Comparison of ENCODE assay signal across 10 mouse cellular contexts in the genomic region with DNA sequence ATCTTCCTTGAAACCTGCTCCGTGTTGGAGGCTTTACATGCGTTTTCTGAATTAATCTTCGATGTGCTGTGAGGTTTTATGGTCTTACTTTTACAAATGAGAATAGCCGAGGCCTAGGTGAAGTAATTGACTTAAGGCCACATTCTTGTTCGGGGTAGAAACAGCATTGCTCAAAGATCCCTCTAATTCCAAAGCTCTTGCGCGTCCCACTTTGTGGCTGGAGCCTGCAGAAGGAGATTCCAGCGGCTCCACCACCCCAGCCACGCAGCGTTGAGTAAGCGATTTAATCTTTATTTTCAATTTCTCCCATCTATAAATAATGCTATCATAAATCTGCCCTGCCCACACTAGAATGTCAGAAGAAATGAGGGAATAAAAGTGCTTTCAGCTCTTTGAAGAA. TPM values are rescaled to one million over a fixed set of nuclear protein-coding genes. Genes with fewer than 3 reads are reported as not detected.
A peak's percentile ranks its signal among the peaks of the same experiment; 100 is the strongest.
DNase-seq lines count a peak whose midpoint lies in the region; ATAC-seq lines count a peak whose summit lies in the region.
"Had no signal": no experiment of that assay in that cellular context is flagged by ENCODE, and none has a peak within 500 bp of the region (broad histone marks: within the 10 kb centered on the region; RNA-seq: fewer than 3 reads in every experiment).

No protein-coding gene starts in this region.

- H3K9me3 ChIP-seq in heart, embryonic 16.5 days (replicated peaks; ENCODE audit: control insufficient read depth, low read length): no peaks in the 10 kb centered on the region
- H3K9me3 ChIP-seq in midbrain, embryonic 14.5 days (ENCODE audit: control insufficient read depth, low read length): no peaks in the 10 kb centered on the region
- H3K9me3 ChIP-seq in midbrain, embryonic 10.5 days (replicated peaks): no peaks in the 10 kb centered on the region
- no peaks in the 10 kb centered on the region for H3K9me3 ChIP-seq in embryonic facial prominence, embryonic 14.5 days (ENCODE audit: control insufficient read depth, low read length)
- H3K9me3 ChIP-seq in neural tube, embryonic 13.5 days: no peaks in the 10 kb centered on the region
- no peaks in the 10 kb centered on the region for H3K9me3 ChIP-seq in hindbrain, embryonic 16.5 days (ENCODE audit: control insufficient read depth, low read length)
- H3K9me3 ChIP-seq: hindbrain, embryonic 15.5 days; stomach, embryonic 15.5 days had no signal

- peaks cover 33% of the 10 kb centered on the region for H3K4me1 ChIP-seq in heart, embryonic 16.5 days (ENCODE audit: control insufficient read depth, insufficient read depth, low read length)
- H3K4me1 ChIP-seq in midbrain, embryonic 14.5 days (ENCODE audit: control insufficient read depth, insufficient read depth, low read length): peaks cover 16% of the 10 kb centered on the region
- peaks cover 53% of the 10 kb centered on the region for H3K4me1 ChIP-seq in midbrain, embryonic 10.5 days
- H3K4me1 ChIP-seq in embryonic facial prominence, embryonic 14.5 days (ENCODE audit: control insufficient read depth, insufficient read depth, low read length): peaks cover 19% of the 10 kb centered on the region
- peaks cover 48% of the 10 kb centered on the region for H3K4me1 ChIP-seq in neural tube, embryonic 13.5 days (replicated peaks)
- H3K4me1 ChIP-seq in hindbrain, embryonic 16.5 days (ENCODE audit: control insufficient read depth, insufficient read depth, low read depth, low read length): peaks cover 17% of the 10 kb centered on the region

- no peak for ATAC-seq in heart, embryonic 16.5 days (replicated peaks; ENCODE audit: extremely low read depth, insufficient read depth, low FRiP score)
- no peak for ATAC-seq in midbrain, embryonic 14.5 days (ENCODE audit: low FRiP score, low TSS enrichment)
- no peak for ATAC-seq in embryonic facial prominence, embryonic 14.5 days (ENCODE audit: low read depth)
- no peak for ATAC-seq in neural tube, embryonic 13.5 days (ENCODE audit: low read depth)
- ATAC-seq in hindbrain, embryonic 16.5 days: no peak

- 24% methylated on average over 11 of the region's 11 CpGs for WGBS in heart, embryonic 16.5 days
- 8% methylated on average over 11 of the region's 11 CpGs for WGBS in midbrain, embryonic 14.5 days
- WGBS in midbrain, embryonic 10.5 days: 5% methylated on average over 11 of the region's 11 CpGs
- WGBS in embryonic facial prominence, embryonic 14.5 days: 12% methylated on average over 11 of the region's 11 CpGs
- WGBS in neural tube, embryonic 13.5 days: 9% methylated on average over 11 of the region's 11 CpGs
- 19% methylated on average over 11 of the region's 11 CpGs for WGBS in hindbrain, embryonic 16.5 days

- H3K4me3 ChIP-seq in heart, embryonic 16.5 days (ENCODE audit: low read length): peak overlapping the region; percentile 19; the same call in 1 of the 2 replicates
- no peak overlapping the region for H3K4me3 ChIP-seq in midbrain, embryonic 14.5 days (replicated peaks; ENCODE audit: low read depth, low read length)
- no peak overlapping the region for H3K4me3 ChIP-seq in midbrain, embryonic 10.5 days
- no peak overlapping the region for H3K4me3 ChIP-seq in embryonic facial prominence, embryonic 14.5 days (ENCODE audit: low read depth, low read length)
- no peak overlapping the region for H3K4me3 ChIP-seq in neural tube, embryonic 13.5 days
- H3K4me3 ChIP-seq in hindbrain, embryonic 16.5 days (ENCODE audit: low read length): no peak overlapping the region
- H3K4me3 ChIP-seq: stomach, embryonic 15.5 days had no signal

- H3K27ac ChIP-seq in heart, embryonic 16.5 days (ENCODE audit: low read length): peak overlapping the region; percentile 39
- H3K27ac ChIP-seq in midbrain, embryonic 14.5 days (replicated peaks; ENCODE audit: low read depth, low read length): no peak overlapping the region
- no peak overlapping the region; the same call in 1 of the 2 replicates for H3K27ac ChIP-seq in midbrain, embryonic 10.5 days (replicated peaks)
- no peak overlapping the region for H3K27ac ChIP-seq in embryonic facial prominence, embryonic 14.5 days (replicated peaks; ENCODE audit: low read depth, low read length)
- H3K27ac ChIP-seq in neural tube, embryonic 13.5 days (replicated peaks): no peak overlapping the region
- no peak overlapping the region for H3K27ac ChIP-seq in hindbrain, embryonic 16.5 days (ENCODE audit: low read depth, low read length)
- H3K27ac ChIP-seq: hindbrain, embryonic 15.5 days; stomach, embryonic 15.5 days had no signal

- no peaks in the 10 kb centered on the region for H3K36me3 ChIP-seq in heart, embryonic 16.5 days (ENCODE audit: control insufficient read depth, insufficient read depth)
- H3K36me3 ChIP-seq in midbrain, embryonic 14.5 days (ENCODE audit: control insufficient read depth, insufficient read depth, low read length): no peaks in the 10 kb centered on the region
- H3K36me3 ChIP-seq in midbrain, embryonic 10.5 days: no peaks in the 10 kb centered on the region
- no peaks in the 10 kb centered on the region for H3K36me3 ChIP-seq in embryonic facial prominence, embryonic 14.5 days (ENCODE audit: control insufficient read depth, insufficient read depth, low read length)
- no peaks in the 10 kb centered on the region for H3K36me3 ChIP-seq in neural tube, embryonic 13.5 days
- no peaks in the 10 kb centered on the region for H3K36me3 ChIP-seq in hindbrain, embryonic 16.5 days (ENCODE audit: control insufficient read depth, insufficient read depth, low read length)
- H3K36me3 ChIP-seq: hindbrain, embryonic 15.5 days; stomach, embryonic 15.5 days had no signal

- peak overlapping the region; percentile 44 for H3K4me2 ChIP-seq in heart, embryonic 16.5 days (ENCODE audit: low read depth, low read length)
- H3K4me2 ChIP-seq in midbrain, embryonic 14.5 days (ENCODE audit: low read length): no peak overlapping the region
- peak overlapping the region; percentile 36; the same call in 1 of the 2 replicates for H3K4me2 ChIP-seq in embryonic facial prominence, embryonic 14.5 days (ENCODE audit: low read depth, low read length)
- peak overlapping the region; percentile 78; the same call in 1 of the 2 replicates for H3K4me2 ChIP-seq in neural tube, embryonic 13.5 days
- H3K4me2 ChIP-seq in hindbrain, embryonic 16.5 days (ENCODE audit: low read length): no peak overlapping the region

- DNase-seq in heart, adult 9 months (ENCODE audit: low spot score in 2 of 2): no peak
- DNase-seq in midbrain, embryonic 14.5 days: peak; percentile 14
- DNase-seq in midbrain, embryonic 10.5 days (ENCODE audit: low spot score): no peak
- peak; percentile 46 for DNase-seq in embryonic facial prominence, embryonic 14.5 days (ENCODE audit: low spot score)
- no peak for DNase-seq in right cerebral cortex, adult 18-20 months

- H3K9ac ChIP-seq in heart, embryonic 16.5 days (ENCODE audit: low read length): peak overlapping the region; percentile 20; the same call in 1 of the 2 replicates
- no peak overlapping the region for H3K9ac ChIP-seq in midbrain, embryonic 14.5 days (replicated peaks; ENCODE audit: low read length)
- H3K9ac ChIP-seq in embryonic facial prominence, embryonic 14.5 days (ENCODE audit: low read depth, low read length): peak overlapping the region; percentile 23; the same call in 1 of the 2 replicates
- no peak overlapping the region for H3K9ac ChIP-seq in neural tube, embryonic 13.5 days
- H3K9ac ChIP-seq in hindbrain, embryonic 16.5 days (ENCODE audit: low read depth, low read length): no peak overlapping the region
- H3K9ac ChIP-seq: hindbrain, embryonic 15.5 days; stomach, embryonic 15.5 days had no signal

- no peaks in the 10 kb centered on the region for H3K27me3 ChIP-seq in heart, embryonic 16.5 days (ENCODE audit: control insufficient read depth, insufficient read depth, low read length)
- no peaks in the 10 kb centered on the region for H3K27me3 ChIP-seq in midbrain, embryonic 14.5 days (ENCODE audit: control insufficient read depth, insufficient read depth, low read length)
- peaks cover 22% of the 10 kb centered on the region for H3K27me3 ChIP-seq in midbrain, embryonic 10.5 days (ENCODE audit: low read depth, poor library complexity, severe bottlenecking)
- no peaks in the 10 kb centered on the region for H3K27me3 ChIP-seq in embryonic facial prominence, embryonic 14.5 days (replicated peaks; ENCODE audit: control insufficient read depth, insufficient read depth, low read length)
- H3K27me3 ChIP-seq in neural tube, embryonic 13.5 days: no peaks in the 10 kb centered on the region
- H3K27me3 ChIP-seq in hindbrain, embryonic 16.5 days (replicated peaks; ENCODE audit: control insufficient read depth, insufficient read depth, low read length): no peaks in the 10 kb centered on the region; the same call in 1 of the 2 replicates
- H3K27me3 ChIP-seq: stomach, embryonic 15.5 days had no signal

RNA-seq across cellular contexts. Expression of gene Frs2, which starts 2.9 kb away (rescaled TPM):
- polyA plus RNA-seq in heart, embryonic 16.5 days (2015; fragmentation: Nextera tagmentation; extraction: Ambion mirVana): 16.1 and 17.5 TPM in 2 replicates
- polyA plus RNA-seq in midbrain, embryonic 14.5 days (2014; fragmentation: Nextera tagmentation; extraction: Ambion mirVana): 25.4 and 30.3 TPM in 2 replicates
- polyA plus RNA-seq in midbrain, embryonic 10.5 days (2016; fragmentation: Nextera tagmentation; extraction: Ambion mirVana): 16.0 and 21.1 TPM in 2 replicates
- polyA plus RNA-seq in embryonic facial prominence, embryonic 14.5 days (2014; fragmentation: Nextera tagmentation; extraction: Ambion mirVana): 22.6 and 27.6 TPM in 2 replicates
- polyA plus RNA-seq in neural tube, embryonic 13.5 days (2015; fragmentation: Nextera tagmentation; extraction: Ambion mirVana): 20.9 and 27.1 TPM in 2 replicates
- 16.5 and 22.1 TPM in 2 replicates for polyA plus RNA-seq in hindbrain, embryonic 16.5 days (2015; fragmentation: Nextera tagmentation; extraction: Ambion mirVana)

Comparison
In these comparisons a context has a peak if more than half of its experiments do, and no peak if none do; other contexts are left out.
1. DNase-seq: peak in midbrain, embryonic 14.5 days (single experiment) and embryonic facial prominence, embryonic 14.5 days (single experiment); none in heart, adult 9 months (0 of 2), midbrain, embryonic 10.5 days (single experiment) and right cerebral cortex, adult 18-20 months (single experiment).
2. H3K4me2 ChIP-seq: peak in heart, embryonic 16.5 days (single experiment), embryonic facial prominence, embryonic 14.5 days (single experiment) and neural tube, embryonic 13.5 days (single experiment); none in midbrain, embryonic 14.5 days (single experiment) and hindbrain, embryonic 16.5 days (single experiment).
3. H3K9ac ChIP-seq: peak in heart, embryonic 16.5 days (single experiment) and embryonic facial prominence, embryonic 14.5 days (single experiment); none in midbrain, embryonic 14.5 days (single experiment), neural tube, embryonic 13.5 days (single experiment) and hindbrain, embryonic 16.5 days (single experiment).